Mouse (Mus musculus): ENCODE measurements around the gene Igdcc4.

Igdcc4 gene

DNA sequence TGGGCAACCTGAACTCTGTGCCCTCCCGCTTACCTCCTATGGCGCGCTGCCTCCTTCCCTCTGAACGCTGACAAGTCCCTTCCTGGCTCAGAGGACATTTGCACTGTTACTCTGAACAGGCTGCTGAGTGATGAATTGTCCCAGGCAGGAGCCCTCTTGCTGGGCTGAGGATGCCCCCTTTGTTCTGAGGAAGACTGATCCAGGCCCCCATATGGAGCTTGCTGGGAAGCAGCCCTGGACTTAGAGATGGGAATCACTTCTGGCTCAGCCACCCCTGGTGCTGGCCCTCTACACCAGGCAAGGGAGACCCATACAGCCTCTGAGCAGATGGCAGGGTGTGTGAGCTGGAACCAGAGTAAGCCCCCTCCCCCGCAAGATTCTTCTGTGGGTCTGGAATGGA is 44.7 kb downstream of the Igdcc4 start:
- in situ Hi-C loops (cut with MboI; ENCODE audit: low pct_unique_long_range_greater_than_20kb in 1 of 2, low sequenced_read_pairs in 2 of 2, unreplicated experiment in 1 of 2), result no loop called here

DNA sequence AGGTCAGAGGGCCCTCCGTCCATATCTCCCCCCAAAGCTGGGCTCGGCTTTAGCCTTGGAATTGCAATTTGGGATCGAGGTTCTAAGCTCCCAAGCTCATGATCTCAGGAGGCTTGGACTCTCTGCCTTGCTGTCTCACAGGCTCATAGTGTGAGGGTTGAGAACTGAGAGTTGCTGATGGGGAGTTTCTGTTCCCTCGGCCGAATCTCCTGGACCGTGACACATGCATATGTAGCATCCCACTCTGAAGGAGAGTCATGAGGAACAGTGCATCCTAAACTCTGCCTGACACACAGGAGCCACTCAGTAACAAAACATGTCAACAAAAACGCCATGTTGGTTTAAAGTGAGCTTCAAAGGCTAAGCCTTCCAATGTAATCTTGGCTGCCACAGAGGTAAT is 47.2 kb downstream of the Igdcc4 start:
- in situ Hi-C loops (cut with MboI; ENCODE audit: low pct_unique_long_range_greater_than_20kb in 1 of 2, low sequenced_read_pairs in 2 of 2, unreplicated experiment in 1 of 2), result no loop called here

DNA sequence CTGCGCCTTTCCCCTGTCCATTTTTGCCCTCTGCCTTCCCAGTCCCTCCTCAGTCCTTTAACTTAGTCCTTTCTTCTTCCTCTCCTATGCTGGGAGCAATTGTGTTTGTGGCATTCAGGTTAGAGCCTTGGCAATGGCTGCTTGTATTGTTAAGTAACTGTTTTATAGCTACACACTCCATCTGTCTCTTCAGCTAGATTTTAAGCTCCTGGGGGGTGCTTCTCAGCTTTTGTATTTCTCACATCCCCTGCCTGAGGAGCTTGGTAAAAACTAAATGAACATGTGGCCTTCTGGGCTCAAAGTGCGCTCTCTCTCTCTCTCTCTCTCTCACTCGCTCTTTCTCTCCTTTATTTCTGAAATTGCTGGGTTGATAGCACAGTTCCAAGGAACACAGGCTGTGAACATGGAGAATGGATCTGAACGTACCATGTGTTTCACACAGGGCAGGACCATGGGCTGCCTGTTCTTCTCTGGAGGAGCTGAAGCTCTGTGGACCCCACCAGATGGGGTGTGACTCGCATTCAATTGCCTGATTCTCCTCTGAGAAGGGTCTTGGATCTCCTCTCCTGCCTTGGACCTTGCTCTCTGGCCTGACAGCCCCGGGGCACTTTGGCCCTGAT is 51.5 kb downstream of the Igdcc4 start:
- in situ Hi-C loops (cut with MboI; ENCODE audit: low pct_unique_long_range_greater_than_20kb in 1 of 2, low sequenced_read_pairs in 2 of 2, unreplicated experiment in 1 of 2), result no loop called here

DNA sequence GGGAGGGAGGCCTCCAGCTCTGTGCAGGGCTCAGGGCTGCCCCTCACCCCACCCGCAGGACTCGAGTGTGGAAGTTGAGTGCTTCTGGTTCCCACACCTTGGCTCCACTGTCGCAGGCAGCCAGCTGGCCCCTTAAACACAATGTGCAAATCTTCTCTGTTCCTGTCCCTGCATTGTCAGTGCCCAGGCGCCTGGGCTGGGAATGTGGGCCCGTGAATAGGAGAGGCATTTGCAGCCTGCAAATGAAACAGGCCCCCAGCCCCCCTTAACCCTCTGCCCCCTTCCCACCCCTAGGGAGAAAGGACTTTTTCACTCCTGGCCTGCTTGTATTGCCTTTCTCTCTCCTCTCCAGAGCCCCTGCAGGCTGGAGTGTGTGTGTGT is 52.0 kb downstream of the Igdcc4 start:
- in situ Hi-C loops (cut with MboI; ENCODE audit: low pct_unique_long_range_greater_than_20kb in 1 of 2, low sequenced_read_pairs in 2 of 2, unreplicated experiment in 1 of 2), result no loop called here

DNA sequence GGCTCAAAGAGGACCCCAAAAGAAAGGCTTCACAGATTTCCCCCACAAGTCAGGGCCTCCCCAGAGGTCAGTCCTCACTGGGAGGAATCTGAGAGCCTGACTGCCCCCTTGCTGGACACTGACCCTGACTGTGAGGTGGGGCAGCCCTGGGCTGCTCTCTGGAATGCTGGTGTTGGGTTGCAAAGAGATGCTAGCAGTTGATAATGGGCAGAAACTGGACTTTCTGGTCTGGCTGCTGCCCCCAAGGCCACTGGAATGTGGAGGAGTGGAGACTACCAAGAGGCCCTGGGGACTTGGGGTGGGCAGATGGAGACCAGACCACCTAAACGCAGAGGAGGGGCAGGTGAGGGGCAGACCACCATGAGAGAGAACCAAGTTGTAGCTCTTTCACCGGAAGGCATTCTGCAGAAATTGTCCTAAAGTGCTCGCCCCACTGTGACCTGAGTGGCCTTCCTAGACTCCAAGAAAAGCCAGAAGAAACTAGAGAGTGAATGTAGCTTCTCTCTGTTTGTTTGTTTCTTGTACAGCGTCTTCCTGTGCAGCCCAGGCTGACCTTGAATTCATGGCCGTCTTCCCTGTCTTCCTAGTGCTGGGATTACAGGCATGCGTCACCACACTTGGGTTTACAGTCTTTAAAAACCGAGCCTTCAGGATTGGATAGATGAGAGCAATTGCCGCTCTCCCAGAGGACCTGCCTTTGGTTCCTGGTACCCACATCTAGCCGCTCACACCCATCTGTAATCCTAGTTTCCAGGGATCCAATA is 53.6 kb downstream of the Igdcc4 start:
- in situ Hi-C loops (cut with MboI; ENCODE audit: low pct_unique_long_range_greater_than_20kb in 1 of 2, low sequenced_read_pairs in 2 of 2, unreplicated experiment in 1 of 2), result no loop called here

DNA sequence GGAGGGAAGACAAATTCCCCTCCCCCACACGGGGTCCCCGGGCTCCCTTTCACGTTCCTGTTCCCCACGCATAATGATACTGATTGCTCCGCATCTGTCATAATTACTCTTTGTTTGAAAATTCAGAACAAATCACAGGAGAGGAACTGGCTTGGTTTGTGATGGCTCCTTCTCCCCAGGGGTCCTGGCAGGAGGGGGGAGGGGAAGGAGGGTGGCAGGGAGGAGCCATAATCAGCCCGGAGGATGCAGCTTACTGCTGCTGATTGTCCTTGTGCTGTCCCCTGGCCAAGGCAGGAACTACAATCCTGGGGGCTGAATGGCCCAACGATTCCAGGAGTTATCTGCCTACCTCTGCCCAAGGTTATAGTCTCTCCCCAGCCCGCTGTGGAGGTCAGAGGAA is 55.3 kb downstream of the Igdcc4 start:
- in situ Hi-C loops (cut with MboI; ENCODE audit: low pct_unique_long_range_greater_than_20kb in 1 of 2, low sequenced_read_pairs in 2 of 2, unreplicated experiment in 1 of 2), result no loop called here

DNA sequence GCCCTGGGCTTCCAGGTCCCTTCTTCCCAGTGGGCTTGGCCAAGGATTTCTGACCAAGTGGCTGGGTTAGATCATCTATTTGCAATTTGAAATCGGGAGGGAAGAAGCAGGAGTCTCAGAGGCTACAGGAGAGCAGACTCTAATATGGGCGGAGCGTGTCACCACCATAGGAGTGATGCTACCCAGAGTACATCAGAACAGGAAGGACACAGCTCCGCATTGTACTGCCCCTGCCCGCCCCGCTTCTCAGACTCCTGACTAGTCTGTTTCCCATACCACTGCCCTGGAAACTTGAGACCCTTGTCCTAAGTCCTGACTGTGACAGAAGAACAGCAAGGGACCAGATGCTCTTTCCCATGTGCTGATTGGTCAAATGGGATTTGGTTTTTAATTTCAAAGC is 56.3 kb downstream of the Igdcc4 start:
- in situ Hi-C loops (cut with MboI; ENCODE audit: low pct_unique_long_range_greater_than_20kb in 1 of 2, low sequenced_read_pairs in 2 of 2, unreplicated experiment in 1 of 2), result no loop called here

DNA sequence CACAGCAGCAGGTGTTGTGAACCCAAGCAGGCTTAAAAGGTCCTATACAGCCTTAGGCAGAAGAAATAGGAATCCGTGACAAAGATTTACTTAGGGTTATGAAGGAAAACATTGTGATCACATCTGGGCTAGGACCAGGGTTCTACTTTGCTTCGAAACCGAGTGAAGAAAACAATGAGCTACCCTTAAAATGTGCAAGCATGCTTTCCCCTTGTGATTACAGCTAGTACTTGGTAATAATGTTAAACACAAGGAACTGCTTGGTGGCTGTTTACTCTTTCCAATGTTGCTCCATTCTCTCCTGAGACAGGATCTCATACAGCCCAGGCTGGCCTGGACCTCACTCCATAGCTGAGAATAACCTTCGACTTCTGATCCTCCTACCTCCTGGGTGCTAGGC is 59.9 kb downstream of the Igdcc4 start:
- in situ Hi-C loops (cut with MboI; ENCODE audit: low pct_unique_long_range_greater_than_20kb in 1 of 2, low sequenced_read_pairs in 2 of 2, unreplicated experiment in 1 of 2), result loop anchor here in 1 of 2 experiments (5.0 kb wide), 1 partner anchor 34 kb away; no protein-coding TSS in a partner anchor

DNA sequence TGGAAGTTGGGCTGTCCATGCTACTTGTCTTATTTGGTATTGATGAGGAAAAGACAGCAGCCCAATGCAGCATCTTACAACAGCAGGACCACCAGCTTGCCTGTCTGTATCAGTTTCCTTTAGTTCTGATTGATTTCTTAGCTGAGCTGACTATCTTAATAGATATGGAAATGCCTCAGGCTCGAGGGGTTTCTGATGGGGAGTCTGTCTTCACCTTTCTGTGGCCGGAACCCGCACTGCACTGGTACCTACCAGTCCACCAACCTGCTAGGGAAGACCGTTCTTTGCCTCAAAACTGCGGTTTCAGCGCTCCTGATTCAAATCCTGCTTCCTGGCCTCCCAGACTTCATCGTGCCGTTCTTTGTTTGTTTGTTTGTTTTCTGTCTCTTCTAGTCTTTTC is 60.6 kb downstream of the Igdcc4 start:
- in situ Hi-C loops (cut with MboI; ENCODE audit: low pct_unique_long_range_greater_than_20kb in 1 of 2, low sequenced_read_pairs in 2 of 2, unreplicated experiment in 1 of 2), result loop anchor here in 1 of 2 experiments (5.0 kb wide), 1 partner anchor 35 kb away; no protein-coding TSS in a partner anchor

DNA sequence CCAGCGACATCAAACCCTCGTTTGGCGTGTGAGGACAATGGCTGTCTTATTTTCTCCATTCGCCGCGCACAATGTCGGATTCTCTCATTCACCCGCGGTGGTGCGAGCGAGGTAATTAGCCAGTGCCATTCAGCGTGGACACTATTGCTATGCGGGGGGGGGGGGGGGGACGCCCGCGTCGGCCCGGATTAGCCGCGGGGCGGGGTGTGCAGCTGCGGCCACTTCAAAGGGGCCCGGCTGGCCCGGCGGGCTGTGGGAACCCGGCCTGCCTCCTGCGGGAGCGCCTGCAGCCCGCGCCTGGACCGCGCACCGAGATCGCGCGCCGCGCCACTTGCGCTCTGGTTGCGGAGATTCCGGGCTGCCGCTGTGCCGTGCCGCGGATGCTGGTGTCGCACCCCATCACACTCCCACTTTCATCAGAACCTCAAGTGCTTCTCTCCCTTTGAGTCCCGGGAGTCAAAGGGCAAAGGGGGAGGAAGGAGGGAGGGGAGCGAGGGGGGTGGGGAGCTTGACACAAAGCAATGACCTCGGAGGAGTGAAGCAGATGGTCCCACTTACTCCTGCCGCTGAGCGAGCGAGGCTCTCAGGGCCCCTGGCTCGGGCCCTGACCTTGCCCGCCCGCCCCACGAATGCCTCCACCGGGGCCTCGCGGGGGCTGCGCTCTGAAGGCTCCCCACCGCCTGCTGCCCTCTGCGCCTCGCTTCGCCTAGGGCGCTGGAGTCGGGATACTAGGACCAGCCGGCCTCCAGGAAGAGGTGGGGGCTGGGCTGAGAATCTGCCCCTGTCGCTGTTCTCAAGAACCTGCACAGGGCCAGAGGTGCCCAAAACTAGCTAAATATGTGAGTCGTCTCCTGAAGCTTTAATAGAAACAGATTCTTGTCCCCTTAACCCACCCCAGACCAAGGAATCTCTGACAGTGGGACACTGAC is 61.7 kb downstream of the Igdcc4 start:
- in situ Hi-C loops (cut with MboI; ENCODE audit: low pct_unique_long_range_greater_than_20kb in 1 of 2, low sequenced_read_pairs in 2 of 2, unreplicated experiment in 1 of 2), result loop anchor here in 1 of 2 experiments (5.0 kb wide), 1 partner anchor 36 kb away; no protein-coding TSS in a partner anchor

DNA sequence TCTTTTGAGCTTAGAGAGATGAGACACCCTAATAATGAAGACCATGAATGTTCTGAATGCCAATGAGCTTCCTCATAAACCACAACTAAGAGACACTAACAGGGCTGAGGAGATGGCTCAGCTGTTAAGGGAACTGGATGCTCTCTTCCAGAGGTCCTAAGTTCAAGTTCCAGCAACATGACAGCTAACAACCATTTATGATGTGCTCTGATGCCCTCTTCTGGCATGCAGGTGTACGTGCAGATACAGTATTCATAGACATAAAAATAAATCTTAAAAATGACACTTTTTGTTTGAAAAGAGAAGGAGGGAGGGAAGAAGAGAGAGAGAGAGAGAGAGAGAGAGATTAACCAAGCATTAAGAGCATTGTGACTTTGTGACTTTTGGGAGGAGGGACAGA is 63.6 kb downstream of the Igdcc4 start:
- in situ Hi-C loops (cut with MboI; ENCODE audit: low pct_unique_long_range_greater_than_20kb in 1 of 2, low sequenced_read_pairs in 2 of 2, unreplicated experiment in 1 of 2), result loop anchor here in 1 of 2 experiments (5.0 kb wide), 1 partner anchor 38 kb away; no protein-coding TSS in a partner anchor

DNA sequence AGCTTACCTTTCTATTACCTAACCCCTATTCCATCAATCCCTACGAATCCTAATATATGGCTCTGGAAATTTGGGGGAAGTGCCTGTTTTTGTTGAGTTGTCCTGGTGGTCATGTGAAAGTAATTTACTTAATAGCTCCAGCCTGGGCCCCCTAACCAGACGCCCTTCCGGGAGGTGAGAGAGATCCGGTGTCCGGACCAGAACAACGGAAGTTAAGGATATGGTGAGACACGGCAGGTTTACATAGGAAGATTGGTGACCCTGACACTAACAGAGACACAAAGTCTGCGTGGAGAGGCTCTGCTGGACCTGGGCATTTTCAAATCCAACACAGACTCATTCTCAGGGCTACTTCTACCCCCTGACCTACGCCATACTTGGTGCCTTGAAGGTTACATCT is 65.1 kb downstream of the Igdcc4 start:
- in situ Hi-C loops (cut with MboI; ENCODE audit: low pct_unique_long_range_greater_than_20kb in 1 of 2, low sequenced_read_pairs in 2 of 2, unreplicated experiment in 1 of 2), result no loop called here

DNA sequence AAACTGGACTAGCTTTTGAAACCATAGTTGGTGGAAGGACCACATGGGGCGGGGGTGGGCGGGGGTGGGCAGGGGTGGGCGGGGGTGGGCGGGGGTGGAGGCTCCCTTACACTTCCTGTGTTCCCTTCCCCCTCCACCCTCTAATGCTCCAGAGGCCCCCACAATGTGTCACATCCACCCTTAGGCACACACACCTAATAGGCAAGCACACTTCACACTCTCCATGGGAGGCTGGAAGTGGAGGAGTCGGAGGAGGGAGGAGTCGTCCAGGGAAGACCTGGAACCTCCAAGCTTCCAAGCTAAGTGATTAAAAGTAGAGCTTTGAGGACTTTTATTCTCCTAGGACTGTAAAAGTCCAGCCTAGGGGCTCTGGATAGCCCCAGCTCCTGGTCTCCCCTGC is 67.2 kb downstream of the Igdcc4 start:
- in situ Hi-C loops (cut with MboI; ENCODE audit: low pct_unique_long_range_greater_than_20kb in 1 of 2, low sequenced_read_pairs in 2 of 2, unreplicated experiment in 1 of 2), result no loop called here

DNA sequence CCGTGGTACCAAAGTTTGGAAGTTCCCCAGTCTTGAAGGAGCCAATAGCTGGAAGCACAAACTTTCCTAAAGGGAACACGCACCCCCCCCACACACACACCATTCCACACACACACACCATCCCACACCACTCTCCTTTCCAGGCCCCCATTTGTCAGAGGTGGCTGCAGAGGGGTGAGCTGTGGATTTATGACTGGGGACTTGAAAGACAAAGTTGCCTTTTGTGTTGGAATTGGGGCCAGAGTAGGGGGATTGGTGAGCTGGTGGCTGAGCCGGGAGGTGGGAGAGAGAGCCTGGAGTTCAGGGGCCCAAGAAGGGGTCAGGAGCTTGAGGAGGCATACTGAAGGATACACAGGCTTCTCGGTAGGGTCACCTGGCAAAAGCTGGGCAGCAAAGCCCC is 67.7 kb downstream of the Igdcc4 start:
- in situ Hi-C loops (cut with MboI; ENCODE audit: low pct_unique_long_range_greater_than_20kb in 1 of 2, low sequenced_read_pairs in 2 of 2, unreplicated experiment in 1 of 2), result no loop called here

DNA sequence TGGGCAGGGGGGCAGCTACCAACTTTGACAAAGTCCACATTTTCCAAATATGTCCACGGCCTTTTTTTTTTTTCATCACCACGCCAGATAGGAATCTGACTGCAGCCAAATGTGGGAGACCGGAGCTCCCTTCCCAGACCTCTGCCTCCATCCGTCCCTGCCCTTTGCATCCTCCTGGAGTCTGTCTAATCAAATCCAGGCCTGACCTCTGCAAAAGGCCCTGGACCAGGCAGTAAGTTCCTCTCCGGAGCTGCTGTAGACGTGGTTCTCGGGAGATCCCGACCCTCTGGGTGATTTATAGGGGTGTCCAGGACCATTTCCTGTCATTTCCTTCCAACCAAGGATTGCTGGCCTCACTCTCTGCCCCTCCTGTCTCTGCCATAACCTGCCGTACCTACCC is 71.4 kb downstream of the Igdcc4 start:
- in situ Hi-C loops (cut with MboI; ENCODE audit: low pct_unique_long_range_greater_than_20kb in 1 of 2, low sequenced_read_pairs in 2 of 2, unreplicated experiment in 1 of 2), result no loop called here

DNA sequence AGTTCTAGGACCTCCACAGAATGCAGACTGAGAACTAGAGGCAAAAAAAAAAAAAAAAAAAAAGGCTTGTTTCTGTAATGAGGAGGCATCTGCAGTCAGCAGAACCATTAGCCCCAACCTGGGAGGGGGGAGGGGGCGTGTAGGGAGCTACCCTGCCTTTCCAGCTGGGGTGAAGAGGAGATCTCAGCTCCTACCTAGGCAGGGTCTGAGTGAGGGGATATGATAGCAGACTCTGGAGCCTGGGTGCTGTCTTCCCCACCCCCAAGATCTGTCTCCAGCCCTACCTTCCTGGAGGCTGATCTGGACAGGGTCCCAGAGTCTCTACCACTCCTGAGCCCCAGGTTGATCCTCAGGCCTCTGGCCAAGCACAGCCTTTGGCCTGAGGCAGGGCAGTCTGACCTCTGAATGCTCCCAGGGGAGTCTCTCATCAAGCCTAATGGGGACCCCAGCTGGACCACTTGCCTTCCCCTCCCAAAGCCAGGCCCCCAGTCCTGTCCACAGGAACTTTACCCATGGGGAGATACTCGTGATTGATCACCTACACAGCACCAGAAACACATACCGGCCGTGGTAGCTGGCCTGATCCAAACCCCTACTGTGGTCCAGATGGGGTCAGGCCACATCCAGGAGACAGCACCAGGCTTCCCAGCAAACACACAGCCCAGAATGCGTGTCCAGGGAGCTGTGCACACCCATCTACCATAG is 74.1 kb downstream of the Igdcc4 start:
- in situ Hi-C loops (cut with MboI; ENCODE audit: low pct_unique_long_range_greater_than_20kb in 1 of 2, low sequenced_read_pairs in 2 of 2, unreplicated experiment in 1 of 2), result loop anchor here (5.0 kb wide), 2 partner anchors 33 to 48 kb away; partner anchors contain the start of gene Igdcc3 (in 1 of the 2)

DNA sequence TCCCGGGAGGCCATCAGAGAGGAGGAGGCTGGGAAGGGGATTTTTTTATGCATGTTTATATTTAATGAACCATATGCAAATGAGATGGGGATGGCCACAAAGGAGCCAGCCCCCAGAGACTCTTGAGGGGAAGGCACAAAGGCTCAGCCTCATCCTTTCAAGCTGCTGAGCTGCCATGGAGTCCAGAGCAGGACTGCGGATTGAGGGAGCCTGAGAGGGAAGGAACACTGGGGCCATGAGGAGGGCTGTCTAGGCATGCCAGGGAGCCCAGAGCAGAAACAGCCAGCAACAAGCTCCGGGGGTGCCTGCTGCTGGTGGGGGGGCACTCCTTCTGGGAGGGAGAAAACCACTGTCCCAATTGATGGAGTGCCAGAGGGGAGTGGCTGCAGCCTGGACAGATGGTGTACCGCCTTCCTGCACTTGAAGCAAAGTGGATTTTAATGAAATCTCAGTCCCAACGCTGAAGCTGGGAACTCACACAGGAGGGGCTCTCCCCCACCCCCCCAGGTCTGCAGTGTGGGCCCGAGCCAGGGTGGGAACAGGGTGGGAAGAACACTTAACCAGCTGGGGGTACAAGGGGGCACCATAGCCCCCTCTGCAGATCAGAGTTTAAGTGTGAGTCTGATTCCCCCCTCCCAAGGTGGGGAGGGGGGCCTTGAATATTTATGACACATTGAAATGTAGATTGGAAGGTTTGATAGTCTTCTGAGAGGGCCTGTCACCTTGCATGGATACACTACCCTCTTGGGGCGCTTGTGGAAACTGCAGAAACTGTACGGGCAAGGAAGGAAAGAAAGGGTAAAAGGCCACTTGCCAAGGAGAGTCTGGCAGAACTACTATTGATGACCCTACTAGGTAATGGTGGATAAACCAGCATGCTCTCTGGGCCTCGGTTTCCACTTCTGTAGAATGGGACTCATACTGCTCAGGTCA is 74.9 kb downstream of the Igdcc4 start:
- in situ Hi-C loops (cut with MboI; ENCODE audit: low pct_unique_long_range_greater_than_20kb in 1 of 2, low sequenced_read_pairs in 2 of 2, unreplicated experiment in 1 of 2), result loop anchor here (5.0 kb wide), 2 partner anchors 34 to 49 kb away; partner anchors contain the start of gene Igdcc3 (in 1 of the 2)
